Mouse (Mus musculus) limb, embryonic 13.5 days (tissue): ENCODE measurements at regions not wholly inside any gene's neighbourhood (a gene's known extent, or its start where the extent isn't known, plus 50 kb on each side); places are given as distances from the start of the nearest gene placed in this dataset.

Source experiments
- ATAC-seq: fragments of 200-750 bp; cut with Nextera tagmentation; 2 replicates; pipeline ENCODE4 v1.8.0; 2017; ENCODE audit warnings: low read depth, moderate number of reproducible peaks, moderate TSS enrichment; ENCODE audit not compliant: low FRiP score
- H3K27ac ChIP-seq: fragments of 300-500 bp; sonication (generic); 2 replicates; pipeline ENCODE4 v1.5.1; 2015; ENCODE audit warnings: inconsistent platforms, mild to moderate bottlenecking, moderate library complexity
- H3K27me3 ChIP-seq: fragments of 300-500 bp; sonication (generic); 2 replicates; pipeline ENCODE4 v1.6.1; 2015; ENCODE audit warnings: mild to moderate bottlenecking, inconsistent platforms
- H3K36me3 ChIP-seq: fragments of 300-500 bp; sonication (generic); 2 replicates; pipeline ENCODE4 v1.6.1; 2015; ENCODE audit warnings: inconsistent platforms, mild to moderate bottlenecking, moderate library complexity
- H3K4me1 ChIP-seq: fragments of 300-500 bp; sonication (generic); 2 replicates; pipeline ENCODE4 v1.6.1; 2015; ENCODE audit warnings: inconsistent platforms
- H3K4me2 ChIP-seq: fragments of 300-500 bp; sonication (generic); replicated peaks from 2 replicates; pipeline ENCODE4 v1.6.1; 2015; ENCODE audit warnings: inconsistent platforms, mild to moderate bottlenecking, moderate library complexity
- H3K4me3 ChIP-seq: fragments of 300-500 bp; sonication (generic); 2 replicates; pipeline ENCODE4 v1.5.1; 2015; ENCODE audit warnings: moderate library complexity, mild to moderate bottlenecking, inconsistent platforms
- H3K9ac ChIP-seq: fragments of 300-500 bp; sonication (generic); 2 replicates; pipeline ENCODE4 v1.6.1; 2015; ENCODE audit warnings: mild to moderate bottlenecking, inconsistent platforms
- H3K9me3 ChIP-seq: fragments of 300-500 bp; sonication (generic); 2 replicates; pipeline ENCODE4 v1.6.1; 2016; ENCODE audit warnings: inconsistent platforms
- WGBS: fragments of 180-500 bp; shearing (Covaris S2); methylation state at CpG from one replicate; pipeline ENCODE4 v1.1.7; 2015; 5-methylcytosine and 5-hydroxymethylcytosine counted together

GRCm38 (mm10) chr9:118391715-118392114, 86.3 kb upstream of the Eomes start:
- H3K4me3 ChIP-seq: no peak overlapping the region
- peaks cover 49% of the 10 kb centered on the region for H3K27me3 ChIP-seq
- H3K4me1 ChIP-seq: peaks cover 8% of the 10 kb centered on the region
- H3K27ac ChIP-seq: no peak overlapping the region
- no peak for ATAC-seq
- H3K9ac ChIP-seq: no peak overlapping the region
- 45% methylated on average over 7 of the region's 7 CpGs for WGBS
- H3K4me2 ChIP-seq: no peak overlapping the region
- H3K9me3 ChIP-seq: no peaks in the 10 kb centered on the region
- no peaks in the 10 kb centered on the region for H3K36me3 ChIP-seq

- H3K27me3 ChIP-seq: peaks cover 40% of the 10 kb centered on the region
- H3K9ac ChIP-seq: no peak overlapping the region
- no peaks in the 10 kb centered on the region for H3K36me3 ChIP-seq
- no peak overlapping the region for H3K27ac ChIP-seq
- peaks cover 16% of the 10 kb centered on the region for H3K4me1 ChIP-seq
- no peak overlapping the region for H3K4me2 ChIP-seq
- 87% methylated on average over 1 of the region's 1 CpGs for WGBS
- ATAC-seq: no peak
- no peak overlapping the region for H3K4me3 ChIP-seq
- H3K9me3 ChIP-seq: no peaks in the 10 kb centered on the region
These were observed 85.2 kb upstream of the Eomes start for GRCm38 (mm10) chr9:118392796-118393195.

- 49% methylated on average over 4 of the region's 4 CpGs for WGBS
- H3K4me3 ChIP-seq: no peak overlapping the region
- peaks cover 20% of the 10 kb centered on the region for H3K4me1 ChIP-seq
- H3K27me3 ChIP-seq: peaks cover 33% of the 10 kb centered on the region
- H3K4me2 ChIP-seq: no peak overlapping the region
- no peak for ATAC-seq
- no peaks in the 10 kb centered on the region for H3K36me3 ChIP-seq
- no peak overlapping the region for H3K9ac ChIP-seq
- H3K9me3 ChIP-seq: no peaks in the 10 kb centered on the region
- H3K27ac ChIP-seq: no peak overlapping the region
These were observed 84.4 kb upstream of the Eomes start for GRCm38 (mm10) chr9:118393567-118393966.

- Histone ChIP-seq H3K4me2 (no peak overlapping the region), H3K27me3 (0 out of 2 replicates have a peak, but pooled peaks cover 4% of the 10 kb centered on the region)
- WGBS: 59% methylated on average over 2 of the region's 2 CpGs
These were observed 81.5 kb upstream of the Eomes start for GRCm38 (mm10) chr9:118396425-118397053.

GRCm38 (mm10) chr9:118400520-118400919, 77.5 kb upstream of the Eomes start:
- peaks cover 20% of the 10 kb centered on the region for H3K4me1 ChIP-seq
- H3K27ac ChIP-seq: no peak overlapping the region
- WGBS: 67% methylated on average over 3 of the region's 3 CpGs
- no peaks in the 10 kb centered on the region for H3K36me3 ChIP-seq
- no peaks in the 10 kb centered on the region for H3K9me3 ChIP-seq
- ATAC-seq: no peak
- no peak overlapping the region for H3K9ac ChIP-seq
- no peak overlapping the region for H3K4me3 ChIP-seq
- H3K4me2 ChIP-seq: no peak overlapping the region
- no peaks in the 10 kb centered on the region for H3K27me3 ChIP-seq

More at GRCm38 (mm10) chr9:118396425-118397053, 81.5 kb upstream of the Eomes start:
- Histone ChIP-seq H3K27ac (peak overlapping the region; percentile 2; the same call in 1 of the 2 replicates), H3K36me3 (no peaks in the 10 kb centered on the region), H3K9ac (no peak overlapping the region), H3K9me3 (no peaks in the 10 kb centered on the region), H3K4me3 (no peak overlapping the region), H3K4me1 (peaks cover 20% of the 10 kb centered on the region)
- peak; percentile 57; the same call in 1 of the 2 replicates for ATAC-seq

- peaks cover 17% of the 10 kb centered on the region for H3K4me1 ChIP-seq
- ATAC-seq: no peak; the same call in 1 of the 2 replicates
These were observed 76.8 kb upstream of the Eomes start for GRCm38 (mm10) chr9:118401170-118401569.

GRCm38 (mm10) chr9:118404867-118405266, 73.1 kb upstream of the Eomes start:
- no peak for ATAC-seq
- Histone ChIP-seq H3K4me3 (no peak overlapping the region), H3K27me3 (no peaks in the 10 kb centered on the region), H3K9ac (no peak overlapping the region), H3K4me2 (no peak overlapping the region), H3K36me3 (no peaks in the 10 kb centered on the region), H3K9me3 (no peaks in the 10 kb centered on the region), H3K27ac (no peak overlapping the region), H3K4me1 (no peaks in the 10 kb centered on the region)
- 51% methylated on average over 6 of the region's 6 CpGs for WGBS

More at GRCm38 (mm10) chr9:118401170-118401569, 76.8 kb upstream of the Eomes start:
- Histone ChIP-seq H3K36me3 (no peaks in the 10 kb centered on the region), H3K9ac (no peak overlapping the region), H3K27me3 (no peaks in the 10 kb centered on the region), H3K4me3 (no peak overlapping the region), H3K27ac (no peak overlapping the region), H3K4me2 (no peak overlapping the region), H3K9me3 (no peaks in the 10 kb centered on the region)

- Histone ChIP-seq H3K27me3 (no peaks in the 10 kb centered on the region), H3K4me2 (no peak overlapping the region), H3K9ac (no peak overlapping the region), H3K9me3 (no peaks in the 10 kb centered on the region), H3K36me3 (no peaks in the 10 kb centered on the region), H3K27ac (no peak overlapping the region), H3K4me3 (no peak overlapping the region), H3K4me1 (no peaks in the 10 kb centered on the region)
- ATAC-seq: no peak
- WGBS: 72% methylated on average over 9 of the region's 9 CpGs
These were observed 72.0 kb upstream of the Eomes start for GRCm38 (mm10) chr9:118405926-118406518.

- no peak overlapping the region for H3K27ac ChIP-seq
- no peak overlapping the region for H3K9ac ChIP-seq
- WGBS: 77% methylated on average over 4 of the region's 4 CpGs
- H3K4me1 ChIP-seq: no peaks in the 10 kb centered on the region
- no peaks in the 10 kb centered on the region for H3K27me3 ChIP-seq
- no peak overlapping the region for H3K4me3 ChIP-seq
- no peak overlapping the region for H3K4me2 ChIP-seq
- H3K36me3 ChIP-seq: no peaks in the 10 kb centered on the region
- H3K9me3 ChIP-seq: no peaks in the 10 kb centered on the region
- no peak for ATAC-seq
These were observed 62.0 kb upstream of the Eomes start for GRCm38 (mm10) chr9:118416032-118416431.

GRCm38 (mm10) chr9:118416475-118416874, 61.5 kb upstream of the Eomes start:
- 86% methylated on average over 6 of the region's 6 CpGs for whole genome bisulfite sequencing
- Histone ChIP-seq H3K27me3 (no peaks in the 10 kb centered on the region), H3K27ac (no peak overlapping the region), H3K9ac (no peak overlapping the region), H3K4me3 (no peak overlapping the region), H3K36me3 (no peaks in the 10 kb centered on the region), H3K9me3 (no peaks in the 10 kb centered on the region), H3K4me1 (no peaks in the 10 kb centered on the region), H3K4me2 (no peak overlapping the region)
- ATAC-seq: no peak

- no peaks in the 10 kb centered on the region for H3K36me3 ChIP-seq
- ATAC-seq: no peak
- no peaks in the 10 kb centered on the region for H3K27me3 ChIP-seq
- no peak overlapping the region for H3K27ac ChIP-seq
- H3K9ac ChIP-seq: no peak overlapping the region
- no peak overlapping the region for H3K4me2 ChIP-seq
- no peak overlapping the region for H3K4me3 ChIP-seq
- no peaks in the 10 kb centered on the region for H3K9me3 ChIP-seq
- H3K4me1 ChIP-seq: no peaks in the 10 kb centered on the region
- 74% methylated on average over 6 of the region's 6 CpGs for WGBS
These were observed 53.7 kb upstream of the Eomes start for GRCm38 (mm10) chr9:118424344-118424743.
